Mouse (Mus musculus) lung, embryonic 14.5 days (tissue): ENCODE measurements at regions not wholly inside any gene's neighbourhood (a gene's known extent, or its start where the extent isn't known, plus 50 kb on each side); places are given as distances from the start of the nearest gene placed in this dataset.

Experiments
- ATAC-seq: fragments of 200-750 bp; cut with Nextera tagmentation; 2 replicates; pipeline ENCODE4 v1.8.0; 2017; ENCODE audit warnings: mild to moderate bottlenecking, moderate TSS enrichment, moderate library complexity; ENCODE audit not compliant: insufficient read depth
- DNase-seq: peaks from one replicate; pipeline ENCODE4 v3.0.0-alpha.2; 2015
- H3K27ac ChIP-seq: fragments of 300-500 bp; sonication (generic); 2 replicates; pipeline ENCODE4 v1.5.1; 2014; ENCODE audit warnings: low read depth, mild to moderate bottlenecking, moderate library complexity
- H3K27me3 ChIP-seq: fragments of 300-500 bp; sonication (generic); 2 replicates; pipeline ENCODE4 v1.6.1; 2014; ENCODE audit warnings: low read length, control low read depth; ENCODE audit not compliant: insufficient read depth
- H3K36me3 ChIP-seq: fragments of 300-500 bp; sonication (generic); 2 replicates; pipeline ENCODE4 v1.6.1; 2014; ENCODE audit warnings: control low read depth; ENCODE audit not compliant: insufficient read depth
- H3K4me1 ChIP-seq: fragments of 300-500 bp; sonication (generic); 2 replicates; pipeline ENCODE4 v1.6.1; 2014; ENCODE audit warnings: antibody characterized with exemption, control low read depth; ENCODE audit not compliant: insufficient read depth
- H3K4me2 ChIP-seq: fragments of 300-500 bp; sonication (generic); 2 replicates; pipeline ENCODE4 v1.6.1; 2014; ENCODE audit warnings: mild to moderate bottlenecking
- H3K4me3 ChIP-seq: fragments of 300-500 bp; sonication (generic); 2 replicates; pipeline ENCODE4 v1.5.1; 2014; ENCODE audit warnings: low read depth, low read length
- H3K9ac ChIP-seq: fragments of 300-500 bp; sonication (generic); 2 replicates; pipeline ENCODE4 v1.6.1; 2014
- H3K9me3 ChIP-seq: fragments of 300-500 bp; sonication (generic); 2 replicates; pipeline ENCODE4 v1.6.1; 2016; ENCODE audit warnings: low read depth, low read length, control low read depth
- CTCF ChIP-seq: IDR thresholded peaks from 2 replicates; pipeline ENCODE4 v1.5.1; 2016; ENCODE audit warnings: antibody characterized with exemption, low read depth
- WGBS: fragments of 180-500 bp; shearing (Covaris S2); extraction: QIAGEN DNeasy Blood & Tissue Kit; methylation state at CpG from one replicate; pipeline ENCODE4 v1.1.7; 2014; 5-methylcytosine and 5-hydroxymethylcytosine counted together

DNA sequence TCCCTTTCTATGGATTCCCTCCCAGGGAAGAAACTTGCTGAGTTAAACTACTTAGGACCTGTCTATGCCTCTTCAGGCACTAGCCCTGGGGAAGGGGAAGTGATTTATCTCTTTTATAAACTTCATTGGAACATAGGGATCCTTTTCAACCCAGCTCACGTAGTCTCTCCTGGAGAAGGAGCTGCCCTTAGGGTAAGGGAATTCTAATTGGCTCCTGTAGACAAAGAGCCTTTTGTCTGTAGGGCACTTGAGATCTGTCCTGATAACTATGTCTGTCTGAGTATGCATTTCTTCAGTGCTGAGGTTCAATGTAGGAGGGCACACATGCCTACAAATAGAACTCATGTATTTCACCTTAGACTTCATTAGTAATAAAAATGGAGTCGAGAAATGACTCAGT, 413.9 kb upstream of the Large1 start:
- Histone ChIP-seq H3K4me3 (no peak overlapping the region), H3K27me3 (no peaks in the 10 kb centered on the region), H3K9ac (no peak overlapping the region), H3K4me2 (no peak overlapping the region), H3K4me1 (no peaks in the 10 kb centered on the region), H3K27ac (no peak overlapping the region), H3K36me3 (no peaks in the 10 kb centered on the region), H3K9me3 (no peaks in the 10 kb centered on the region)
- peak; percentile 6 for DNase-seq
- 32% methylated on average over 2 of the region's 2 CpGs for WGBS
- peak; percentile 73; the same call in 1 of the 2 replicates for ATAC-seq
- TF ChIP-seq CTCF: no peak

- no peak for TF ChIP-seq CTCF
- H3K36me3 ChIP-seq: no peaks in the 10 kb centered on the region
- ATAC-seq (no peak), DNase-seq (no peak)
- no peak overlapping the region for H3K4me2 ChIP-seq
- H3K27me3 ChIP-seq: no peaks in the 10 kb centered on the region
- H3K9ac ChIP-seq: no peak overlapping the region
- WGBS: 88% methylated on average over 1 of the region's 1 CpGs
- H3K9me3 ChIP-seq: no peaks in the 10 kb centered on the region
- H3K27ac ChIP-seq: no peak overlapping the region
- no peaks in the 10 kb centered on the region for H3K4me1 ChIP-seq
- no peak overlapping the region for H3K4me3 ChIP-seq
Observed at GRCm38 (mm10) chr8:73758771-73759170, 405.4 kb upstream of the Large1 start.

DNA sequence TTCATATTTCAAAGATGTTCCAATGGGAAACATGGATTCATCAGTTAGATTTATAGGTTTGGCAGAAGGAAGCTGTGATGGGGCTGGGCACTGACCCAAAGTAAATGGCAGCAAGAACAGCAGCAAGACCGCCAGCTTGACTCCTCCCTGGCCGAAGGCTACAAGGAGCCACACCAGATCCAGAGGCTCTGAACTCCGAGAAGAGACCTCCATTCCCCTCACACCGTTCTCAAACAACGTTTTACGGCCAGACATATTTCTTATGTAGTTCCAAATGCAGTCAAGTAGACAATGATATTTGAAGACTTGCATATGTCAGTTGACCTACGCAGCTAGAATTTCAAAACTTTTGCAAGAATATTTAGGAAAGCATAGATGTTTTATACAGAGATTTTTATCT, 397.2 kb upstream of the Large1 start:
- ATAC-seq (no peak), DNase-seq (no peak)
- H3K36me3 ChIP-seq: no peaks in the 10 kb centered on the region
- H3K27ac ChIP-seq: no peak overlapping the region
- H3K9me3 ChIP-seq: no peaks in the 10 kb centered on the region
- TF ChIP-seq CTCF: no peak
- no peak overlapping the region for H3K9ac ChIP-seq
- 83% methylated on average over 7 of the region's 7 CpGs for WGBS
- H3K4me2 ChIP-seq: no peak overlapping the region
- H3K27me3 ChIP-seq: no peaks in the 10 kb centered on the region
- H3K4me1 ChIP-seq: no peaks in the 10 kb centered on the region
- no peak overlapping the region for H3K4me3 ChIP-seq

DNA sequence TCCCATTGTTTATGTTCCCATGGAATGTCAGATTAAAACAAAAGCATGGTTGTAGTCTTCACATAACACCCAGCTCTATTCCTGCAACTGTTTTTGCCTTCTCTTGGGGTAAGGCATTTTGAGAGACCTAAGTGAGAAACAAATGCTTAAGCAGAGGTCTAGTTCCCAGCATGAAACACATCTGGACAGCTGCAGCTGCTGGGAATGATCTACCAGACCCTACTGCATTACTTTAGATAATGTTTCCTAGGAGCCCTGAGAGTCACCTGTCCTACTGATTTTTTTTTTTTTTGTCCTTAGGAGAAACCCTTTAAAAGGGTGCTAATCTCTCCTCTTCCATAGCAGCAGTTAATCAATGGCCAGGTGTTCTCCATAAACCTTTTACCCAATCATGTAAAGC, 353.5 kb upstream of the Large1 start:
- H3K9ac ChIP-seq: no peak overlapping the region
- no peak overlapping the region for H3K4me3 ChIP-seq
- no peak for ATAC-seq
- no peaks in the 10 kb centered on the region for H3K4me1 ChIP-seq
- H3K27me3 ChIP-seq: no peaks in the 10 kb centered on the region
- no peak for DNase-seq
- H3K27ac ChIP-seq: no peak overlapping the region
- H3K36me3 ChIP-seq: no peaks in the 10 kb centered on the region
- no peak overlapping the region for H3K4me2 ChIP-seq
- TF ChIP-seq CTCF: no peak
- no peaks in the 10 kb centered on the region for H3K9me3 ChIP-seq
